Comparison of ENCODE assay signal across 9 mouse cellular contexts in the genomic region with DNA sequence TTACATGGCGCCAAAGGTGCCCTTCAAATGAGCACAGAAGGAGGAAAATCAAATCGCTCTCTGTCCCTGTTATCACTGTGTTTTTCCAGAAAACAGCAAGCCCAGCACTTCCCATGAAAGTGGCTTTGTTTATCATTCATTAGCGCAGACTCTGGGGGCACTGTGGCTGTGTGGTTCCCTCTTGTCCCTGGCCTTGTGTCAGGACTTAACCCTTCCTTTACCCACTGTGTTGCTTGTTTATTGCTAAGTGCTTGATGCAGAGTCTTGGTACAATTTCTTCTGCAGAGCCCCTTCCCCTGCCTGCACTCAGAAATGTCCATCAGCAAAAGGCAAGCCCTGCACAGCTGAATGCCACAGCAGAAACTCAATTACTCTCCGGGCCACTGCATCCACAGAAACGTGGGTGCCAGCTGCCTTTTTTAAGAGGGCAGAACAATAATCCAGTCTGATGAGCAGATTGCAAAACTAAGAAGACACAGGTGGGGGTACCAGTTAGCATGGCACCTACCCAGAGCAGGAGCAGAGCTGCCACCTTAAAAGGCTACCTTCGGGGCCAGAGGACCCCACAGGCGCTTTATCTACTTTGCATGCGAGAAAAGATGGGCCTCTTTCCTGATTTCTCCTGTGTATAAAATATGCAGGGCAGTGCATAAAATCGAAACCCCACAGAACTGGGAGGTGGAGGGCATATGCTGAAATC.
DNase-seq lines count a peak whose midpoint lies in the region; ATAC-seq lines count a peak whose summit lies in the region.
"Had no signal": no experiment of that assay in that cellular context is flagged by ENCODE, and none has a peak within 500 bp of the region (broad histone marks: within the 10 kb centered on the region; RNA-seq: fewer than 3 reads in every experiment).

No protein-coding gene starts in this region.

- no peak for ATAC-seq in heart, embryonic 14.5 days (ENCODE audit: insufficient number of reproducible peaks, insufficient read depth, low FRiP score, low read depth)
- ATAC-seq in neural tube, embryonic 11.5 days (ENCODE audit: insufficient read depth, low FRiP score, low TSS enrichment): peak; percentile 31; the same call in 1 of the 2 replicates

- H3K27me3 ChIP-seq in heart, embryonic 14.5 days (ENCODE audit: control insufficient read depth, insufficient read depth, low read length): no peaks in the 10 kb centered on the region
- H3K27me3 ChIP-seq in neural tube, embryonic 11.5 days (ENCODE audit: control insufficient read depth, insufficient read depth, low read length): no peaks in the 10 kb centered on the region

- H3K4me1 ChIP-seq in heart, embryonic 14.5 days (ENCODE audit: control insufficient read depth in 2 of 2, insufficient read depth in 2 of 2, low read length in 2 of 2): peaks cover 36 to 49% of the 10 kb centered on the region in 2 experiments
- H3K4me1 ChIP-seq in neural tube, embryonic 11.5 days (ENCODE audit: control insufficient read depth, insufficient read depth, low read length): no peaks in the 10 kb centered on the region; the same call in 1 of the 2 replicates

- peaks cover 20% of the 10 kb centered on the region for H3K36me3 ChIP-seq in heart, embryonic 14.5 days (ENCODE audit: control insufficient read depth, insufficient read depth, low read length)
- H3K36me3 ChIP-seq in neural tube, embryonic 11.5 days (ENCODE audit: control insufficient read depth, insufficient read depth, low read length): no peaks in the 10 kb centered on the region

- no peak overlapping the region for H3K4me2 ChIP-seq in heart, embryonic 14.5 days (ENCODE audit: low read length)
- no peak overlapping the region for H3K4me2 ChIP-seq in neural tube, embryonic 11.5 days (ENCODE audit: low read depth)

- no peak for DNase-seq in heart, adult 11 months
- peak; percentile 10 for DNase-seq in neural tube, embryonic 11.5 days (ENCODE audit: low spot score)
- no peak for DNase-seq in neural tube, embryonic 10.5 days (ENCODE audit: extremely low spot score, low spot score)
- peak; percentile 8 for DNase-seq in layer of hippocampus, adult 9-10 months (ENCODE audit: low spot score)
- DNase-seq in testis, postnatal 14 days (ENCODE audit: low spot score): peak; percentile 46
- no peak for DNase-seq in MN1 (ENCODE audit: low spot score)
- no peak for DNase-seq in urinary bladder, postnatal 36 days (ENCODE audit: low spot score in 2 of 2)
- DNase-seq: cerebellum, adult 8-10 months had no signal

- no peak overlapping the region for H3K4me3 ChIP-seq in heart, embryonic 14.5 days (ENCODE audit: control insufficient read depth in 1 of 2, insufficient read depth in 1 of 2, low read depth in 1 of 2, low read length in 2 of 2)
- H3K4me3 ChIP-seq in neural tube, embryonic 11.5 days (ENCODE audit: low read depth, low read length): no peak overlapping the region

- peak overlapping the region in 1 of 2 experiments; percentile 80; a peak in 3 of 4 replicates for H3K27ac ChIP-seq in heart, embryonic 14.5 days (replicated peaks in 1 of 2; ENCODE audit: control insufficient read depth in 1 of 2, insufficient read depth in 1 of 2, low read depth in 2 of 2, low read length in 2 of 2)
- H3K27ac ChIP-seq in neural tube, embryonic 11.5 days (ENCODE audit: low read depth, low read length): no peak overlapping the region

- no peaks in the 10 kb centered on the region for H3K9me3 ChIP-seq in heart, embryonic 14.5 days (ENCODE audit: control insufficient read depth, low read length)
- H3K9me3 ChIP-seq in neural tube, embryonic 11.5 days (ENCODE audit: control insufficient read depth, low read length): no peaks in the 10 kb centered on the region

- H3K9ac ChIP-seq in heart, embryonic 14.5 days (ENCODE audit: low read length): 0 out of 2 replicates have a peak overlapping the region, but pooled peaks have one; percentile 44
- no peak overlapping the region for H3K9ac ChIP-seq in neural tube, embryonic 11.5 days (ENCODE audit: low read length)

- WGBS in heart, embryonic 14.5 days: 47% methylated on average over 9 of the region's 9 CpGs
- WGBS in neural tube, embryonic 11.5 days: 63% methylated on average over 9 of the region's 9 CpGs

Comparison
In these comparisons a context has a peak if more than half of its experiments do, and no peak if none do; other contexts are left out.
1. DNase-seq: peak in neural tube, embryonic 11.5 days (single experiment), layer of hippocampus, adult 9-10 months (single experiment) and testis, postnatal 14 days (single experiment); none in heart, adult 11 months (single experiment), neural tube, embryonic 10.5 days (single experiment), MN1 (single experiment) and urinary bladder, postnatal 36 days (0 of 2).